29 mouse cellular contexts compared by ENCODE assay signal in genomic region chr19:46114617-46115016, GRCm38 (mm10). TPM values are rescaled to one million over a fixed set of nuclear protein-coding genes. Genes with fewer than 3 reads are reported as not detected.
"Had no signal": no experiment of that assay in that cellular context is flagged by ENCODE, and none has a peak within 500 bp of the region (broad histone marks: within the 10 kb centered on the region; RNA-seq: fewer than 3 reads in every experiment).

No protein-coding gene starts in this region.

- ATAC-seq: midbrain, embryonic 15.5 days had no signal

- H3K9me3 ChIP-seq: limb, embryonic 12.5 days; limb, embryonic 15.5 days; liver, embryonic 15.5 days; lung, embryonic 15.5 days; midbrain, embryonic 12.5 days; midbrain, embryonic 15.5 days; neural tube, embryonic 12.5 days; neural tube, embryonic 15.5 days had no signal

- H3K27me3 ChIP-seq: limb, embryonic 15.5 days; lung, embryonic 15.5 days; midbrain, embryonic 12.5 days; midbrain, embryonic 15.5 days; neural tube, embryonic 12.5 days; neural tube, embryonic 15.5 days had no signal

- DNase-seq: kidney, adult 18-20 months; kidney, adult 9 months; kidney, postnatal 14 days; kidney, postnatal 4 days; left cerebral cortex, postnatal 4 days; right cerebral cortex, adult 18-20 months; right cerebral cortex, postnatal 14 days; right cerebral cortex, postnatal 4 days; thymus, adult 2 months; thymus, postnatal 25 days had no signal

- H3K27ac ChIP-seq: limb, embryonic 12.5 days; limb, embryonic 15.5 days; liver, embryonic 15.5 days; lung, embryonic 15.5 days; macrophage; midbrain, embryonic 12.5 days; midbrain, embryonic 15.5 days; neural tube, embryonic 12.5 days; neural tube, embryonic 15.5 days; stomach, postnatal 0 days had no signal

- H3K4me1 ChIP-seq: limb, embryonic 12.5 days; limb, embryonic 15.5 days; lung, embryonic 15.5 days; midbrain, embryonic 12.5 days; midbrain, embryonic 15.5 days; neural tube, embryonic 12.5 days; neural tube, embryonic 15.5 days had no signal

- H3K4me3 ChIP-seq: limb, embryonic 12.5 days; limb, embryonic 15.5 days; liver, embryonic 15.5 days; lung, embryonic 15.5 days; midbrain, embryonic 12.5 days; midbrain, embryonic 15.5 days; neural tube, embryonic 12.5 days; neural tube, embryonic 15.5 days had no signal

- H3K9ac ChIP-seq: limb, embryonic 12.5 days; limb, embryonic 15.5 days; liver, embryonic 15.5 days; lung, embryonic 15.5 days; midbrain, embryonic 12.5 days; midbrain, embryonic 15.5 days; neural tube, embryonic 12.5 days; neural tube, embryonic 15.5 days had no signal

- H3K36me3 ChIP-seq: limb, embryonic 12.5 days; limb, embryonic 15.5 days; liver, embryonic 15.5 days; lung, embryonic 15.5 days; midbrain, embryonic 12.5 days; midbrain, embryonic 15.5 days; neural tube, embryonic 12.5 days; neural tube, embryonic 15.5 days had no signal

- H3K4me2 ChIP-seq: limb, embryonic 12.5 days; limb, embryonic 15.5 days; liver, embryonic 11.5 days; liver, embryonic 15.5 days; lung, embryonic 15.5 days; midbrain, embryonic 12.5 days; midbrain, embryonic 15.5 days; neural tube, embryonic 12.5 days; neural tube, embryonic 15.5 days had no signal

RNA-seq across cellular contexts. Expression of gene Elovl3, which starts 17.1 kb away (rescaled TPM):
- total RNA-seq: layer of hippocampus, adult 18-20 months; layer of hippocampus, postnatal 14 days; left cerebral cortex, adult 8-10 months; left cerebral cortex, postnatal 14 days; left cerebral cortex, postnatal 4 days; megakaryocyte, adult 5-6 weeks had no signal
- polyA plus RNA-seq: kidney, embryonic 16.5 days; liver, embryonic 11.5 days; lung, embryonic 15.5 days; macrophage; neural tube, embryonic 12.5 days; stomach, embryonic 14.5 days; stomach, postnatal 0 days; urinary bladder, adult 2 months had no signal

RNA-seq across cellular contexts. Expression of gene Pitx3, which starts 33.5 kb away (rescaled TPM):
- total RNA-seq: layer of hippocampus, adult 18-20 months; layer of hippocampus, postnatal 14 days; left cerebral cortex, adult 8-10 months; left cerebral cortex, postnatal 14 days; left cerebral cortex, postnatal 4 days; megakaryocyte, adult 5-6 weeks had no signal
- polyA plus RNA-seq: macrophage; stomach, embryonic 14.5 days had no signal
